Mouse (Mus musculus) myocyte (in vitro differentiated cells): ENCODE data around the gene Phf12.

Experiments
- CEBPB ChIP-seq: IDR thresholded peaks from 2 replicates; pipeline ENCODE4 v1.6.1; 2011; ENCODE audit warnings: mild to moderate bottlenecking, moderate library complexity; ENCODE audit not compliant: poor library complexity, insufficient read depth, severe bottlenecking
- E2F4 ChIP-seq: IDR thresholded peaks from one replicate; pipeline ENCODE4 v1.6.1; 2011; ENCODE audit warnings: mild to moderate bottlenecking, control low read depth, moderate library complexity; ENCODE audit not compliant: insufficient read depth
- MAX ChIP-seq: IDR thresholded peaks from one replicate; pipeline ENCODE4 v1.6.1; 2011; ENCODE audit warnings: low read depth, mild to moderate bottlenecking, control low read depth
- MYOD1 ChIP-seq, 3 experiments: IDR thresholded peaks; one replicate each; pipeline ENCODE4 v1.6.1; 2011; ENCODE audit warnings: control low read depth in 2 of 3, low read depth in 2 of 3, mild to moderate bottlenecking in 2 of 3, moderate library complexity in 1 of 3; ENCODE audit not compliant: insufficient read length in 2 of 3, control insufficient read depth in 1 of 3
- MYOG ChIP-seq, 3 experiments: IDR thresholded peaks; one replicate each; pipeline ENCODE4 v1.6.1; 2011; ENCODE audit warnings: control low read depth in 2 of 3, low read depth in 2 of 3, mild to moderate bottlenecking in 2 of 3; ENCODE audit not compliant: insufficient read length in 2 of 3, control insufficient read depth in 1 of 3, insufficient read depth in 1 of 3
- POLR2A ChIP-seq: IDR thresholded peaks from one replicate; pipeline ENCODE4 v1.6.1; 2011; ENCODE audit warnings: low read depth, mild to moderate bottlenecking, control low read depth, moderate library complexity; ENCODE audit not compliant: insufficient read length
- POLR2AphosphoS2 ChIP-seq: IDR thresholded peaks from one replicate; pipeline ENCODE4 v1.6.1; 2011; ENCODE audit warnings: low read depth, control low read depth; ENCODE audit not compliant: insufficient read length
- REST ChIP-seq: IDR thresholded peaks from one replicate; pipeline ENCODE4 v1.6.1; 2011; ENCODE audit warnings: mild to moderate bottlenecking, control low read depth, moderate library complexity; ENCODE audit not compliant: insufficient read depth, insufficient read length
- SRF ChIP-seq: IDR thresholded peaks from one replicate; pipeline ENCODE4 v1.6.1; 2011; ENCODE audit warnings: low read depth; ENCODE audit not compliant: control insufficient read depth, insufficient read length
- TCF12 ChIP-seq: IDR thresholded peaks from one replicate; pipeline ENCODE4 v1.6.1; 2011; ENCODE audit warnings: mild to moderate bottlenecking, control low read depth; ENCODE audit not compliant: poor library complexity, insufficient read depth, severe bottlenecking
- TCF3 ChIP-seq: IDR thresholded peaks from one replicate; pipeline ENCODE4 v1.6.1; 2011; ENCODE audit warnings: low read depth, control low read depth; ENCODE audit not compliant: insufficient read length
- USF1 ChIP-seq: IDR thresholded peaks from one replicate; pipeline ENCODE4 v1.6.1; 2011; ENCODE audit warnings: low read depth, mild to moderate bottlenecking, control low read depth, moderate library complexity

GRCm38 (mm10) chr11:77964415-77965095, 18.0 kb upstream of the Phf12 start:
- TF ChIP-seq POLR2A (no peak), TCF12 (no peak), USF1 (no peak), E2F4 (no peak), MAX (no peak), SRF (no peak), MYOD1 (IDR thresholded peaks at IDR 0.05; ENCODE audit: control insufficient read depth in 1 of 3, insufficient read length in 2 of 3, low read depth in 2 of 3) (no peak), POLR2AphosphoS2 (no peak), TCF3 (no peak), REST (no peak), MYOG (IDR thresholded peaks at IDR 0.05; ENCODE audit: control insufficient read depth in 1 of 3, insufficient read depth in 1 of 3, insufficient read length in 2 of 3, low read depth in 2 of 3) (no peak), CEBPB (no peak)
